Mouse (Mus musculus) embryonic stem cell, embryonic (primary cell): ENCODE results near the gene Mgll.

Experiments used
- CTCF ChIA-PET, 4 experiments: fragments of 300-600 bp in 2 of 4; fragments of 350-600 bp in 2 of 4; sonication (Branson Sonifier 250); formaldehyde crosslinking; loops; one replicate each; lab custom pipeline; 2022; ENCODE audit warnings: inconsistent platforms in 2 of 4; lab: Charles Lee
- POLR2A ChIA-PET, 4 experiments: fragments of 300-600 bp in 2 of 4; fragments of 350-600 bp in 2 of 4; sonication (Branson Sonifier 250); formaldehyde crosslinking; loops; one replicate each; lab custom pipeline; 2022; ENCODE audit warnings: antibody characterized with exemption in 4 of 4, inconsistent platforms in 1 of 4; lab: Charles Lee

The Mgll gene

DNA sequence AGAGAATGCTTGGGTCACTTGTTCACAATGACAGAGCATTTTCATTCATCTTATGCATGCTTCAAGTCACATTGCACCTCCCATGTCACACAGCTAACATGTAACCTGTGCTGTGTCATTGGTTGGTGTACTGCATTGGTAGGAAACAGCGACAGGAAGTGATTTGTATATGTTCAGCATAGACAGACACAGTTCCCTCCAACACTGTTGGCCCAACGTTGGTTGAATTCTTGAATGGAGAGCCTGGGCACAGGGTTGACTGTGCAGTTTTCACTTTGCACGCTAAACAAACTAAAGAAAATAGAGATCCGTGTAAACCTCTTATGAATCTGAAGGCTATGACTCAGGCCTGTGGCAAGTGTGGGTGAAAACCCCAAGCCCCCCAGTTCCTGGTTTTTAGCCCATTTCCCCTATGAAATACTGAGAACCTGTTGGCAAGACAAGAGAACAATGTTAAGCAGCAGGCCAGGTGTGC is 10.0 kb upstream of the Mgll start:
- POLR2A ChIA-PET, result no interaction called here
- CTCF ChIA-PET, result no interaction called here

DNA sequence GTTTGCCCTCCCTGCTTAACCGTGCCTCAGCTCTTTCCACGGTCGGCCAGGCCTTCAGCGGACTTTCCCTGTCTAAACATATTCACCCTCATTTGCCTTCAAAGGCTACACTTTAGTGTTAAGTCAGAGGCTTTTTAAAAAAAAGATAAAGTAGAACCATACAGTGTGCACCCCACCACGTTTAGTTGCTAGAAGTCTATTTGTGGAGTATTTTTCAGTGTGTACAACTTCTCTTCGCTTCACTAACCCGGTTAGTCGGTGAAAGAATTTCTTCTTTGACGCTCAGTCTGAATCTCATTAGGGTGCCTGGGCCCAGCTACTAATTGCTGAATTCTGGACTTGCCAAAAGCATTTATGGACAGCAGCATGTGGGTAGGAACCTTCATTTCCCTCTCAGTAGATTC is 8.8 kb upstream of the Mgll start:
- ChIA-PET CTCF (no interaction called here), POLR2A (no interaction called here)

DNA sequence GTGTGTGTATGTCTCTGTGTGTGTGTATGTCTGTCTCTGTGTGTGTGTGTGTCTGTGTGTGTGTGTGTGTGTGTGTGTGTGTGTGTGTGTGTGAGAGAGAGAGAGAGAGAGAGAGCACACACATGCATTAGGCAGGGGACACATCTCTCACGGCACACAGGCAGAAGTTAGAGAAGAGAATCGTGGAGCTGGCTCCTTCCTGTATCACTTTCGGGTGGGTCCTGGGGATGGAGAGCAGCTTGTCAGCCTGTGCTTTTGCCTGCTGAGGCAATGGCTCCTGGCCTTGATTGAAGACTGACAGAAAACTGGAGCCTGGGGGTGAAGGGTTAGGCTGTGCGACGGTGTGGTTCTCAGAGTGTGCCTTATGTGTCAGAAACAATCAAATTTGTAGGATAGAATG is 8.2 kb upstream of the Mgll start:
- CTCF ChIA-PET, result interaction anchor here (0.6 kb wide), 4 partner anchors 23 to 1892 kb away, joined by 3 to 4 read pairs (median 3); no protein-coding TSS in a partner anchor
- POLR2A ChIA-PET, result interaction anchor here in 1 of 4 experiments (0.7 kb wide), 1 partner anchor 317 kb away, joined by 3 read pairs; no protein-coding TSS in a partner anchor

GRCm38 (mm10) chr6:88717143-88718032 is 6.8 kb upstream of the Mgll start:
- ChIA-PET CTCF (interaction anchor here in 1 of 4 experiments (0.6 kb wide), 1 partner anchor 373 kb away, joined by 3 read pairs; no protein-coding TSS in a partner anchor), POLR2A (no interaction called here)

GRCm38 (mm10) chr6:88718033-88718725 is 6.0 kb upstream of the Mgll start:
- ChIA-PET POLR2A (no interaction called here), CTCF (interaction anchor here in 1 of 4 experiments (0.6 kb wide), 1 partner anchor 372 kb away, joined by 3 read pairs; no protein-coding TSS in a partner anchor)

DNA sequence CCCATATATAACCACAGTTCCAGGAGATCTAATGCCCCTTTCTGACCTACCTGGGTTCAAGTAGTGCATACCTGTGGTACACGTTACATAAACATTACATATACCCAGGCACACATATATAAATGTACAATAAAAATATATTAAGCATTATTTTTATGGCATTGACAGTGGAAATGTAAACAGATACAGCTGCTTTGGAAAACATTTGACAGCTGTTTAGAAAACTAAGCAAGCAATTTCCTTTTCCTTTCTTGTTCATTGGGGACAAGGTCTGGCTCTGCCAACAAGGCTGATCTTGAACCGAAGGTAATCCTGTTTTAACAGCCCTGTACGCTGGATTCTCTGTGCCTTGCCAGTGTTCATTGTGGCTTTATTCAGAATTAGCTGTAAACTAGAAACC is 3.2 kb upstream of the Mgll start:
- ChIA-PET CTCF (no interaction called here), POLR2A (no interaction called here)

DNA sequence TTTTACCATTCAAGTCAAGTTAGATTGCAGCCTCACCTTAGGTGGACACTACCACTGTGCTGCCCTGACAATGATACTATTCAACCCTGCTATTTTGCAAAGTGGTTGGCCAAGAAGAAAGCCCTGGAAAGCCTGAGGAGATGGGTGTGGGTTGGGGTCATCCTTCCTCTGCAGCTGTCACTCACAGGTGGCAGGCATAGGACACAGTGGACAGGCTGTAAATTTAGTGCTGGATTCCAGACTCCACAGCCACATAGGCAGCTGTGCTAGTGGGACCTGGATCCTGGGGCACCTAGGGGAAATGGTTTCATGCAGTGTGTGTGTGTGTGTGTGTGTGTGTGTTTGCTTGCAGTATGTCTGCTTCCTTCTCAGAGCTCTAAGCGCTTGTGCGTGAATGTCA is 1.3 kb upstream of the Mgll start:
- ChIA-PET POLR2A (interaction anchor here in 3 of 4 experiments (0.6 to 0.9 kb wide), 4 partner anchors 11 to 118 kb away, joined by 3 to 5 read pairs (median 3); no protein-coding TSS in a partner anchor), CTCF (interaction anchor here in 2 of 4 experiments (0.6 to 1.3 kb wide), 3 partner anchors 126 to 211 kb away, joined by 3 read pairs; no protein-coding TSS in a partner anchor)

- ChIA-PET POLR2A (interaction anchor here in 2 of 4 experiments (0.6 to 0.9 kb wide), 3 partner anchors 11 to 210 kb away, joined by 3 to 7 read pairs (median 3); no protein-coding TSS in a partner anchor), CTCF (no interaction called here)
These were observed 353 bp upstream of the Mgll start for GRCm38 (mm10) chr6:88723806-88724312.

GRCm38 (mm10) chr6:88725590-88725989 is 1.4 kb downstream of the Mgll start:
- ChIA-PET CTCF (interaction anchor here in 1 of 4 experiments (1.0 kb wide), 1 partner anchor 148 kb away, joined by 3 read pairs; no protein-coding TSS in a partner anchor), POLR2A (interaction anchor here in 1 of 4 experiments (0.6 to 1.4 kb wide), 4 partner anchors 36 to 214 kb away, joined by 3 read pairs; no protein-coding TSS in a partner anchor)

DNA sequence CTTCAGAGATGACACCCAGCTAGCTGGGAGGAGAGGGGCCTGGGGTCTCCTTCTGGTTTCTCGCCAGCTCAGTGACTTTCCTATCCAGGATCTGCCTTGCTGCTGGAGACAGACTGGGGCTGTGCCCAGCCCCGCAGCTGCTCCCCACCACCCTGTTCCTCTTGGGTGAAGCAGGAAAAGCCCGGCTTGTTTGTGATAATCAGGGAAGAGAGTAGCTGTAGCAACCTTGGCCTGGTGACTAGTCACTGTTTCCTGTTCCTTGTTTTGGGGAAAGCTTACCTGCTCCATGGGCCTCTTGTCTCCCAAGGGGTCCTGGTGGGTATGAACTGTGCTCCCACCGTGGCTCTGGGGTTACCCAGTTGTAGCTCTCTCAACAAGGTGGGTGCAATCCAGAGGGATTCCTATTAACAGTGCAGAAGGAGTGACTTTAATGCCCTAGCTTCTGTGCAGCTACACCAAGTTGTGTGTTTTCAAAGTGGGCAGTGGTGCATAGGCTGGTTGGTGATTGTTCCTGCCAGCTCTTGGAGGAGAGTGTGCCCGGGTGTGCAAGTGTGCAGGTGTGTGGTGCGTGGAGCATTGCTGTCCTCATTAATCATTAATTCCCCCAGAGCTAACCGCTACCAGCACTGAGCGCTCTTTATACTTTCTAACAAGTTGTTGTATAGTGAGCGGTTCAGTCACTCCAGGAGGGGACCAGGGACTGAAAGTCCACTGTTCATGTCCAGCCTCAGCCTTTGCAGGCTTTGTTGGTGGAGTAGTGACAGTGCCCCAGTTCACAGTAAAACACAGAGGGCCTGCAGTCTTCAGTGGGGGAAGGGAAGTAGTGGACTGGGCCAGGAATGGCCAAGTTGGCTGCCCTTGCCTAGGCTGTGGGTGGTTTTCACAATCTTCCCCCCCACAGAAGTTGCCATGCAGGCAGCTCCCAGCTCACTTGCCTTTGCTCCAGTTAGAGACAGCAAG is 2.3 kb downstream of the Mgll start:
- ChIA-PET CTCF (interaction anchor here in 2 of 4 experiments (0.6 to 1.0 kb wide), 2 partner anchors 149 to 176 kb away, joined by 3 read pairs; no protein-coding TSS in a partner anchor), POLR2A (interaction anchor here in 1 of 4 experiments (0.6 to 0.7 kb wide), 5 partner anchors 101 to 1809 kb away, joined by 3 to 10 read pairs (median 4); no protein-coding TSS in a partner anchor)

- ChIA-PET CTCF (no interaction called here), POLR2A (interaction anchor here in 1 of 4 experiments (0.6 kb wide), 1 partner anchor 653 kb away, joined by 4 read pairs; no protein-coding TSS in a partner anchor)
These were observed 3.3 kb downstream of the Mgll start for GRCm38 (mm10) chr6:88727490-88727889.

GRCm38 (mm10) chr6:88728054-88728453 is 3.8 kb downstream of the Mgll start:
- POLR2A ChIA-PET, result no interaction called here

DNA sequence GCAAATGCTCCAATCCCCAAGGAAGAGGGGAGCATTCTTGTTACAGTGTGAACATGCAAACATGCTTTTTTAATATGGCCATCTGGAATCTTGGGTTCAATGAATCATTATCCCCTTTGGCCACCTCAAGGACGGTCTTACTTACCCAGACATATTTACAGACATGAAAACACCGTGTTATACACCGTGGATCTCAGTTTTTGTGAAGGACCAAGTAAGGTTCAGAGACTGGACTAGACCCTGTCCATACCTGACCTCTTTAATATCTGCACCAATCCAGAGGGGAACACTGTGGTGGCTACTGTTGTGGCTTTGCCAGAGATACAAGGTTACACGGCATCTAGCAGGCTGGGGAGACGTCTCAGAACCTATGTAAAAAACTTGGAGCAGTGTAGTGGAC is 4.3 kb downstream of the Mgll start:
- CTCF ChIA-PET, result no interaction called here
- POLR2A ChIA-PET, result no interaction called here

More at GRCm38 (mm10) chr6:88728054-88728453, 3.8 kb downstream of the Mgll start:
- CTCF ChIA-PET, result no interaction called here

- POLR2A ChIA-PET, result no interaction called here
- CTCF ChIA-PET, result interaction anchor here in 1 of 4 experiments (1.5 kb wide), 1 partner anchor 81 kb away, joined by 4 read pairs; no protein-coding TSS in a partner anchor
These were observed 7.1 kb downstream of the Mgll start for GRCm38 (mm10) chr6:88731211-88731751.

- ChIA-PET POLR2A (no interaction called here), CTCF (interaction anchor here in 1 of 4 experiments (1.5 kb wide), 1 partner anchor 80 kb away, joined by 4 read pairs; no protein-coding TSS in a partner anchor)
These were observed 7.8 kb downstream of the Mgll start for GRCm38 (mm10) chr6:88731991-88732390.

DNA sequence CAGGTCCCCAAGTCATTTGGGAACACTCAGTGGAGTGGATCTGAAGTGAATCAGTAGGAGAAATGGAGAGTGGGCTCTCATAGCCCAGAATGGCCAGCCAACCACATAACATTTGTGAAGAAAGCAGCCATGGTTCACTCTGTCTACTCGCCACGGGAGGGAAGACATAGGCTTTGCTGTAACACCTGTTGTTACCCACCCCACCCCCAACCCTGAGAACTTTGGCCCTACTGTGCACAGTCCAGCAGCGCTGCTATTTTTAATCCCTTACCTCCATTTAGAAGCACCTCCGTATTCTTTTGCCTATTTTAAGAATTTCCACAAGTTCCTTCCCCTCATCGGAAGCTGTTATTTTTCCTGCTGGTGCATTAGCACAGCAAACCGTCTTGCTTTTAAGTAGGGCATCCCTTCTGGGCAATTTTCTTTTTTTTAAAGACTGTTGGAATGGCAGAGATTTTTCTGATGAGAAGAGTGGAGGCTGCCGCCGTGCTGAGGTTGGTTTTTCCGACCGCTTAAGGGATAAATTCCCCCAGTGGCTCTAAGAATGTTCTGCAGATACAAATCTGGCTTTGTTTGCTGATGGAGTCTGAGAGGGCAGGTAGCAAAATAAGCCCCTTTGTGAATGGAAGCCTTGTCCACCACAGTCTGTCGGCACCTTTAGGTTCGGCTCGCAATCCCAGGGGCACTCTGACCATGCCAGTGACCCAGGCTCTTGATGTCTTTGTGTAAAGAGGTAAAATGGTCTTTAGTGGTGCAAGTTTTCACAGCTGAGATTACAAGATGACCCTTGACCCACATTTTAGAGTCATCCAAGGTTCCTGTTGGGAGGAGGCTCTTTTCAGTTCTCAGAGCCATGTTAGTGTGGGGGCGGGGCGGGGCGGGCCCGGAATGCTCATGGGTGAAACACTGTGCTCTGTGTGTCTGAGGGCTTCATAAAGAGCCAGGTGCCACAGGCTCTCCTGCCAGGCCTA is 8.7 kb downstream of the Mgll start:
- ChIA-PET CTCF (no interaction called here), POLR2A (no interaction called here)
